Mouse (Mus musculus): Measurements from ENCODE around the gene Immp2l. TPM values are rescaled to one million over a fixed set of nuclear protein-coding genes. Genes with fewer than 3 reads are reported as not detected.

The Immp2l gene
- total and polyA plus RNA-seq, 3 experiments: 0.50 to 31.4 (median 7.9) TPM

DNA sequence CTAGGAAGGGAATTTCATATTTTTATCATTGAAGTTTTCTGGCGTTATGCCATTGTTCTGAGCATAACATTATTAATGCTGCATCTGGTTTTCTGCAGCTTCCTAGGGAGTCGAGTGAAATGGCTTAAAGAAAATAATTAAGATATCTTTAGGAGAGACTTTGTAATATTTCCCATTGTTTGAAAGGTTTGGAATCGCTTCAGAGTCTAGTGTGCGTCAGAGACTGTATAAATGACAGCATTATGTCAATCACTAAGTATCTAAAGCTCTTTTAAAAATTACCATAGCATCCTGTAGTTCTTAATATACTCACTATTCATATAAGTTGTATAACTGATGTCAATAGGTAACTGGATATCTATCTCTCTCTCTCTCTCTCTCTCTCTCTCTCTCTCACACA lies 551.3 kb downstream of the Immp2l start:
- no peak overlapping the region for H3K4me3 ChIP-seq (ENCODE audit: low read depth, low read length)
- no peak for DNase-seq (ENCODE audit: low spot score)
- H3K9me3 ChIP-seq (replicated peaks): no peaks in the 10 kb centered on the region
- no peaks in the 10 kb centered on the region for H3K36me3 ChIP-seq (replicated peaks)
- H3K27me3 ChIP-seq (ENCODE audit: insufficient read depth, low read length): no peaks in the 10 kb centered on the region
- ATAC-seq (ENCODE audit: extremely low read depth, insufficient number of reproducible peaks, low FRiP score, poor library complexity, severe bottlenecking): no peak
- TF ChIP-seq GATA2 (IDR thresholded peaks at IDR 0.05; ENCODE audit: borderline replicate concordance, low read depth, low read length) (no peak), TAL1 (conservative IDR thresholded peaks at IDR 0.05; ENCODE audit: low read depth, low read length) (no peak), POLR2AphosphoS5 (IDR thresholded peaks at IDR 0.05; ENCODE audit: insufficient replicate concordance, low read depth, low read length) (no peak), GATA1 (IDR thresholded peaks at IDR 0.05; ENCODE audit: borderline replicate concordance, low read length) (no peak), CTCF (IDR thresholded peaks at IDR 0.05; ENCODE audit: low read depth, low read length) (no peak)
- no peaks in the 10 kb centered on the region for H3K4me1 ChIP-seq (ENCODE audit: insufficient read depth, low read depth, low read length)

DNA sequence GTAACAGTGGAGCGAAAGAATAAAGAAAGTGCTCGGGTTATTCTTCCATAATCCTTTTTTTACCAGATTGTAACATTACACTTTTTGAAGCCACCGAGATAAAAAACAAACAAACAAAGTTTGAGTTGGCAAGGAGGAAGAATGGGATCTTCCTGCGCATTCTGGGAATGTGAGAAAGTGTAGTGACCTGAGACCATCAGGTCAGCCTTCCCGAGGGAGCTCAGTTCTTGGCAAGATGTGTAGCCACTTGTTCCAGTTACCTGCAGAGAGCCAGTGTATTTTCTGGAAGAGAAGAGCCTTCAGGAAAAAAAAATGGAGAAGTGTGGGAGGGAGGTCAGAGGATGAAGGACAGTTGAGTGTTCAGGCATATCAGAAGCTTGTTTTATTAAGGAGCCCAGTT lies 569.5 kb downstream of the Immp2l start:
- H3K36me3 ChIP-seq (replicated peaks): no peaks in the 10 kb centered on the region
- DNase-seq (ENCODE audit: low spot score): no peak
- H3K9me3 ChIP-seq (replicated peaks): no peaks in the 10 kb centered on the region
- no peak overlapping the region for H3K4me3 ChIP-seq (ENCODE audit: low read depth, low read length)
- TF ChIP-seq GATA1 (IDR thresholded peaks at IDR 0.05; ENCODE audit: borderline replicate concordance, low read length) (no peak), POLR2AphosphoS5 (IDR thresholded peaks at IDR 0.05; ENCODE audit: insufficient replicate concordance, low read depth, low read length) (no peak), GATA2 (IDR thresholded peaks at IDR 0.05; ENCODE audit: borderline replicate concordance, low read depth, low read length) (no peak), CTCF (IDR thresholded peaks at IDR 0.05; ENCODE audit: low read depth, low read length) (no peak), TAL1 (conservative IDR thresholded peaks at IDR 0.05; ENCODE audit: low read depth, low read length) (no peak)
- H3K27me3 ChIP-seq (ENCODE audit: insufficient read depth, low read length): no peaks in the 10 kb centered on the region
- no peaks in the 10 kb centered on the region for H3K4me1 ChIP-seq (ENCODE audit: insufficient read depth, low read depth, low read length)
- no peak for ATAC-seq (ENCODE audit: extremely low read depth, insufficient number of reproducible peaks, low FRiP score, poor library complexity, severe bottlenecking)

GRCm38 (mm10) chr12:41594037-41594436 lies 570.1 kb downstream of the Immp2l start:
- Histone ChIP-seq H3K27me3 (ENCODE audit: insufficient read depth, low read length) (no peaks in the 10 kb centered on the region), H3K4me3 (ENCODE audit: low read depth, low read length) (no peak overlapping the region), H3K9me3 (replicated peaks) (no peaks in the 10 kb centered on the region), H3K4me1 (ENCODE audit: insufficient read depth, low read depth, low read length) (no peaks in the 10 kb centered on the region), H3K36me3 (replicated peaks) (no peaks in the 10 kb centered on the region)
- TF ChIP-seq CTCF (IDR thresholded peaks at IDR 0.05; ENCODE audit: low read depth, low read length) (no peak), POLR2AphosphoS5 (IDR thresholded peaks at IDR 0.05; ENCODE audit: insufficient replicate concordance, low read depth, low read length) (no peak), GATA2 (IDR thresholded peaks at IDR 0.05; ENCODE audit: borderline replicate concordance, low read depth, low read length) (no peak), TAL1 (conservative IDR thresholded peaks at IDR 0.05; ENCODE audit: low read depth, low read length) (no peak), GATA1 (IDR thresholded peaks at IDR 0.05; ENCODE audit: borderline replicate concordance, low read length) (no peak)
- ATAC-seq (ENCODE audit: extremely low read depth, insufficient number of reproducible peaks, low FRiP score, poor library complexity, severe bottlenecking) (no peak), DNase-seq (ENCODE audit: low spot score) (no peak)

- no peaks in the 10 kb centered on the region for H3K36me3 ChIP-seq (replicated peaks)
- no peak overlapping the region for H3K4me3 ChIP-seq (ENCODE audit: low read depth, low read length)
- TF ChIP-seq GATA2 (IDR thresholded peaks at IDR 0.05; ENCODE audit: borderline replicate concordance, low read depth, low read length) (no peak), POLR2AphosphoS5 (IDR thresholded peaks at IDR 0.05; ENCODE audit: insufficient replicate concordance, low read depth, low read length) (no peak), TAL1 (conservative IDR thresholded peaks at IDR 0.05; ENCODE audit: low read depth, low read length) (no peak), GATA1 (IDR thresholded peaks at IDR 0.05; ENCODE audit: borderline replicate concordance, low read length) (no peak), CTCF (IDR thresholded peaks at IDR 0.05; ENCODE audit: low read depth, low read length) (no peak)
- ATAC-seq (ENCODE audit: extremely low read depth, insufficient number of reproducible peaks, low FRiP score, poor library complexity, severe bottlenecking): no peak
- no peaks in the 10 kb centered on the region for H3K4me1 ChIP-seq (ENCODE audit: insufficient read depth, low read depth, low read length)
- H3K9me3 ChIP-seq (replicated peaks): no peaks in the 10 kb centered on the region
- no peak for DNase-seq (ENCODE audit: low spot score)
- H3K27me3 ChIP-seq (ENCODE audit: insufficient read depth, low read length): no peaks in the 10 kb centered on the region
Measured at GRCm38 (mm10) chr12:41615271-41615670, 591.4 kb downstream of the Immp2l start.

DNA sequence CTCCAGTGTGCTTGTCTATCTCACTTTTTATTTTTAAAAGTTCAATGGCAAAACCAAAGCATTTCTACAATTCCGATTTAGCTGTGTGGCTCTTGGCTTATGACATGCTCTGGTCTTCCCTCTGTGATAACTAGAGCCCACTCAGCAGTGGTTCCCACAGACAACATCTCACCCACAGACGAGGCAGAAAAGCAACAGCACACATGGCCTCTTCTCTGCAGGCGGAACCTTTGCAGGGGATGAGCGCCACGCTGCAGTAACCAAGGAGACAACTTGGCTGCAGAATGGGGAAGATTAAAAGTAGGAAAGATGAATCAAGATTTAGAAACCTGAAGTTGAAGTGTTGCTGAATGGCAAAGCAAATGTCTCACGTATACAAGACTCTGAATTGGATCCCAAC lies 597.5 kb downstream of the Immp2l start:
- H3K4me1 ChIP-seq (ENCODE audit: insufficient read depth, low read depth, low read length): no peaks in the 10 kb centered on the region
- no peak overlapping the region for H3K4me3 ChIP-seq (ENCODE audit: low read depth, low read length)
- no peaks in the 10 kb centered on the region for H3K36me3 ChIP-seq (replicated peaks)
- DNase-seq (ENCODE audit: low spot score): no peak
- ATAC-seq (ENCODE audit: extremely low read depth, insufficient number of reproducible peaks, low FRiP score, poor library complexity, severe bottlenecking): no peak
- H3K9me3 ChIP-seq (replicated peaks): no peaks in the 10 kb centered on the region
- H3K27me3 ChIP-seq (ENCODE audit: insufficient read depth, low read length): no peaks in the 10 kb centered on the region
- TF ChIP-seq GATA2 (IDR thresholded peaks at IDR 0.05; ENCODE audit: borderline replicate concordance, low read depth, low read length): no peak
- TF ChIP-seq TAL1 (conservative IDR thresholded peaks at IDR 0.05; ENCODE audit: low read depth, low read length): no peak
- TF ChIP-seq CTCF (IDR thresholded peaks at IDR 0.05; ENCODE audit: low read depth, low read length): no peak
- TF ChIP-seq GATA1 (IDR thresholded peaks at IDR 0.05; ENCODE audit: borderline replicate concordance, low read length): no peak
- TF ChIP-seq POLR2AphosphoS5 (IDR thresholded peaks at IDR 0.05; ENCODE audit: insufficient replicate concordance, low read depth, low read length): no peak

GRCm38 (mm10) chr12:41643262-41643661 lies 619.4 kb downstream of the Immp2l start:
- Histone ChIP-seq H3K9me3 (replicated peaks) (no peaks in the 10 kb centered on the region), H3K4me3 (ENCODE audit: low read depth, low read length) (no peak overlapping the region), H3K4me1 (ENCODE audit: insufficient read depth, low read depth, low read length) (no peaks in the 10 kb centered on the region), H3K27me3 (ENCODE audit: insufficient read depth, low read length) (no peaks in the 10 kb centered on the region; the same call in 1 of the 2 replicates), H3K36me3 (replicated peaks) (no peaks in the 10 kb centered on the region)
- DNase-seq (ENCODE audit: low spot score) (no peak), ATAC-seq (ENCODE audit: extremely low read depth, insufficient number of reproducible peaks, low FRiP score, poor library complexity, severe bottlenecking) (no peak)
- TF ChIP-seq CTCF (IDR thresholded peaks at IDR 0.05; ENCODE audit: low read depth, low read length) (no peak), GATA2 (IDR thresholded peaks at IDR 0.05; ENCODE audit: borderline replicate concordance, low read depth, low read length) (no peak), TAL1 (conservative IDR thresholded peaks at IDR 0.05; ENCODE audit: low read depth, low read length) (no peak), POLR2AphosphoS5 (IDR thresholded peaks at IDR 0.05; ENCODE audit: insufficient replicate concordance, low read depth, low read length) (no peak), GATA1 (IDR thresholded peaks at IDR 0.05; ENCODE audit: borderline replicate concordance, low read length) (no peak)
